Mouse (Mus musculus) liver, embryonic 11.5 days (tissue): ENCODE data around the gene Auts2. TPM values are rescaled to one million over a fixed set of nuclear protein-coding genes. Genes with fewer than 3 reads are reported as not detected.

Experiments
- ATAC-seq: fragments of 200-750 bp; cut with Nextera tagmentation; replicated peaks from 2 replicates; pipeline ENCODE4 v1.8.0; 2017; ENCODE audit warnings: moderate number of reproducible peaks, mild to moderate bottlenecking, moderate TSS enrichment, moderate library complexity; ENCODE audit not compliant: low FRiP score
- DNase-seq: peaks from one replicate; pipeline ENCODE4 v3.0.0-alpha.2; 2017; ENCODE audit warnings: low spot score
- H3K27ac ChIP-seq: fragments of 300-500 bp; sonication (generic); 2 replicates; pipeline ENCODE4 v1.5.1; 2014; ENCODE audit warnings: mild to moderate bottlenecking, low read depth, low read length, control low read depth
- H3K27me3 ChIP-seq: fragments of 300-500 bp; sonication (generic); replicated peaks from 2 replicates; pipeline ENCODE4 v1.6.1; 2014; ENCODE audit warnings: low read length, mixed read lengths; ENCODE audit not compliant: control insufficient read depth, insufficient read depth
- H3K36me3 ChIP-seq: fragments of 300-500 bp; sonication (generic); 2 replicates; pipeline ENCODE4 v1.6.1; 2014; ENCODE audit warnings: mild to moderate bottlenecking, low read length, moderate library complexity, mixed read lengths; ENCODE audit not compliant: control insufficient read depth, insufficient read depth
- H3K4me1 ChIP-seq: fragments of 300-500 bp; sonication (generic); replicated peaks from 2 replicates; pipeline ENCODE4 v1.6.1; 2014; ENCODE audit warnings: low read length, mixed read lengths; ENCODE audit not compliant: control insufficient read depth, insufficient read depth
- H3K4me2 ChIP-seq: fragments of 300-500 bp; sonication (generic); 2 replicates; pipeline ENCODE4 v1.6.1; 2014; ENCODE audit warnings: mild to moderate bottlenecking, control low read depth, moderate library complexity
- H3K4me3 ChIP-seq: fragments of 300-500 bp; sonication (generic); 2 replicates; pipeline ENCODE4 v1.5.1; 2014; ENCODE audit warnings: low read depth, low read length, control low read depth
- H3K9ac ChIP-seq: fragments of 300-500 bp; sonication (generic); 2 replicates; pipeline ENCODE4 v1.6.1; 2014; ENCODE audit warnings: low read depth, low read length, control low read depth
- H3K9me3 ChIP-seq: fragments of 300-500 bp; sonication (generic); 2 replicates; pipeline ENCODE4 v1.6.1; 2016; ENCODE audit warnings: low read length, inconsistent platforms, mixed read lengths; ENCODE audit not compliant: control insufficient read depth
- WGBS: fragments of 180-500 bp; shearing (Covaris S2); extraction: QIAGEN DNeasy Blood & Tissue Kit; methylation state at CpG from one replicate; pipeline ENCODE4 v1.1.7; 2014; 5-methylcytosine and 5-hydroxymethylcytosine counted together
- polyA plus RNA-seq: library from polyadenylated mRNA; unstranded; fragments of >200 nt; fragmentation: Nextera tagmentation; extraction: Ambion mirVana; gene quantifications from 2 replicates; pipeline ENCODE4 v1.2.1, GENCODE M21; 2014

The Auts2 gene
- polyA plus RNA-seq, 1 experiment from 2014 or later = 13.8 TPM

DNA sequence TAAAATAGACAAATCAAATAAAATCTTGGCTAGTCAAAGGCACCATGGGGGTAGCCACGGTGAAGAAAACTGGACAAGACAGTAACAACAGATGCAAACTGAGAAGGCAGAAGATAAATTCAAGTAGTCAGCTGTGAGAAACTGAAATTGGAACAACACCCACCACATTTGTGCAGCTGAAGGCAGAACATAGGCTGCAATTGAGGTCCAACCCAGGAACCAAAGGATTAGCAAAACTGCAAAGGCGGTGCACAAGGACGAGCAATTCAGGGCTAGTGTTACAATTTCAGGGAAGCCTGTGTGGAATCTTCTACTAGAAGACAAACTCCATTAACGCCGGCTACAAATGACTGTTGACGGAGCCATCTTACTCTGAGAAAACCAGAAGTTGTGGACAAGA, 550.9 kb downstream of the Auts2 start:
- H3K9ac ChIP-seq = no peak overlapping the region
- no peaks in the 10 kb centered on the region for H3K9me3 ChIP-seq
- H3K27me3 ChIP-seq = no peaks in the 10 kb centered on the region
- H3K4me1 ChIP-seq = no peaks in the 10 kb centered on the region
- no peak overlapping the region for H3K4me3 ChIP-seq
- ATAC-seq (no peak), DNase-seq (no peak)
- no peaks in the 10 kb centered on the region for H3K36me3 ChIP-seq
- H3K4me2 ChIP-seq = no peak overlapping the region
- WGBS = 88% methylated on average over 6 of the region's 6 CpGs
- H3K27ac ChIP-seq = no peak overlapping the region

DNA sequence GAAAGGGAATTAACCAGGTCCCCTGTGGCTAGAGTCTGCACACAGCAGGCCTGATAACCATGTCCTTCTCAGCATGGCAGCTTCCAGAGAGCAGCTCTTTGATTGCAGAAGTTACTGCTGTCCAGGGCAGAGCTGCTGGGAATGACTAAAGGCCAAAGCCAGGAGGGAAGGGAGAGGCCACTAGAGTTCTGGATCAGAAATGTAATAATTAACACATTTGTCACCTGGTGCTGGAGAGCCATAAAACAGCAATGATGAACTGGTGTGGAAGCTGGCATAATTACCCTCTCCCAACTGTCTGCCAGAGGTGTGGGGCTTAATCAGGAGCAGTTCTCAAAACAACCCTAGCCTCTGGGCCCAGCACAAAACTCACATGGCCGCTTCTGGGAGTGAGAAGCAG, 552.6 kb downstream of the Auts2 start:
- Histone ChIP-seq H3K9ac (no peak overlapping the region), H3K9me3 (no peaks in the 10 kb centered on the region), H3K36me3 (no peaks in the 10 kb centered on the region), H3K4me3 (no peak overlapping the region), H3K27ac (no peak overlapping the region), H3K27me3 (no peaks in the 10 kb centered on the region), H3K4me2 (no peak overlapping the region), H3K4me1 (no peaks in the 10 kb centered on the region)
- WGBS = 59% methylated on average over 1 of the region's 1 CpGs
- DNase-seq (no peak), ATAC-seq (no peak)

DNA sequence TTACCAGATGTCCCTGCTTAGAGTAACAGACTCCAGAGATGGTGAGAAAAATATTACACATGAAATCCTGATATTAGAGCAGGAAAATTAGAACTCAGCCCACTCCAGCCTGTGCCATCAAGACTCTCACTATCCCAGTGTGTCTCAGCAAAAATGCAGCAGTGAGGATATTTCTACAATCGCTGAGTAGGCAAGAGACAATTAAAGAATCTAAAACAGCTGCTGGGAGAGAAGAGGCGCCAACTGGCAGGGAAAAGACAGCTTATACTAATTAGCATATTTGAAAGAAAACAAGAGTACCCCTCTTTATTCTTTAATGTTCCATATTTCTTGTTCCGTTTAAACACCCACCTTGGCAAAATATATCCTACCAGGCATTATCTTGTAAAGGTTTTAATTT, 561.7 kb downstream of the Auts2 start:
- WGBS = 80% methylated on average over 3 of the region's 3 CpGs
- H3K9me3 ChIP-seq = no peaks in the 10 kb centered on the region

DNA sequence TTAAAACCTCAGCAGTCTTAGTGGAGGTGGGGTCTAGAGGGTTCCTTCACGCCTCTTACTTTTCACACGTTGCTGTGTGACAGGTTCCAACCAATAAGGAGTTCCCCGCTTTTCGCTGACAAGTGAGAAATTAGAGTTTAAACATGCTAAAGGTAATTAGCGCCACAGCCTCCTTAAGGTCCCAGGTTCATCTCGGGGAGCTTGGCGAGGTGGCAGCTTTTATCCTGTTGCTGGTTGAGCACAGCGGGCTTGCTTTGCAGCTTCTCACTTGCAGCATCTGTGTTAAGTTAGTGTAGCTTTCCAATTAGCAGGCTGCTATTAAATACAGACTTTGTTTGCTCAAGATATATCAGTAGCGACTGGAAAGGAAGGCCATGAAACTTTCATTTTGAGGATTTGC, 564.2 kb downstream of the Auts2 start:
- WGBS = 50% methylated on average over 9 of the region's 9 CpGs
- no peak for ATAC-seq

More for the DNA sequence above, 561.7 kb downstream of the Auts2 start:
- H3K27ac ChIP-seq = no peak overlapping the region
- ATAC-seq (no peak), DNase-seq (no peak)
- no peaks in the 10 kb centered on the region for H3K36me3 ChIP-seq
- H3K4me1 ChIP-seq = no peaks in the 10 kb centered on the region
- H3K9ac ChIP-seq = no peak overlapping the region
- no peaks in the 10 kb centered on the region for H3K27me3 ChIP-seq
- H3K4me3 ChIP-seq = no peak overlapping the region
- no peak overlapping the region for H3K4me2 ChIP-seq

DNA sequence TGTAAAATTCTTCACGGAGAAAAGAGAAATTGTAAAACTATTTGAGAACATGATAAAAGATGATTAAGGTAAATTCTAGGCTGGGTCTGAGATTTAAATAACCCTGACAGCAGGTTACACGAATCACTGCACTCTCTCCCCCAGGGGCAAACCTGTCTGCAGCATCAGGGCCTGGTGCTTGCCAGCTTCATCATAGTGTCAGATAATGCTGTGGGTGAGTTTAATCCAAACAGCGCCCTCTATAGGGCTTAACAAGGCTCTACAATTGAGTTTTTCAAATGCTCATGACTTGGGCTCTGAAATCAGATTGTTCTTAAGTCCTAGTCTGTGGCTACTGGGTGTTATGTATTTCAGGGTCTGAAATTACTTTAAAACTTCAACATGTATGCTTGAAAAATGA, 565.6 kb downstream of the Auts2 start:
- H3K9ac ChIP-seq = no peak overlapping the region
- 57% methylated on average over 3 of the region's 3 CpGs for WGBS
- no peak overlapping the region for H3K4me3 ChIP-seq
- DNase-seq = no peak
- no peaks in the 10 kb centered on the region for H3K27me3 ChIP-seq
- H3K9me3 ChIP-seq = no peaks in the 10 kb centered on the region
- no peak overlapping the region for H3K27ac ChIP-seq
- H3K4me1 ChIP-seq = no peaks in the 10 kb centered on the region
- H3K36me3 ChIP-seq = no peaks in the 10 kb centered on the region
- ATAC-seq = no peak
- H3K4me2 ChIP-seq = no peak overlapping the region

More for the DNA sequence above, 564.2 kb downstream of the Auts2 start:
- Histone ChIP-seq H3K27me3 (no peaks in the 10 kb centered on the region), H3K4me1 (no peaks in the 10 kb centered on the region), H3K4me3 (no peak overlapping the region), H3K4me2 (no peak overlapping the region), H3K27ac (no peak overlapping the region), H3K9me3 (no peaks in the 10 kb centered on the region), H3K9ac (no peak overlapping the region), H3K36me3 (no peaks in the 10 kb centered on the region)
- no peak for DNase-seq

DNA sequence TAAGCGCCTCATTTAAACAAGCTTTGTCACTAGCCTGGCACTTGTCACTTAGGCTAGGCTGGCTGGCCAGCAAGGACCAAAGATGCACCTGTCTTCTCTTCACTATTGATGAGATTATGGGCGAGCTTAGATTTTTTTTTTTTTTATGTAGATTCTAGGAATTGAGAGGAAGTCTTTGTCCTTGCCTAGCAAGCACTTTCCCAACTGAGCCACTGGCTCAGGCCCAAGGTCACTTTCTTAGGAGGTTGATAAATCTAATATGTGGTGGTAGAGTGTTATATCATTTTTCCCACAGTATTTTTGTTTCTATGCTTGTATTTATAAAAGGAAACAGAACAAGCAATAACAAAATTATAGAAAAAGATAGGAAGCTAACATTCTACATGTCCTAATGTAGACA, 571.2 kb downstream of the Auts2 start:
- DNase-seq (no peak), ATAC-seq (no peak)
- Histone ChIP-seq H3K27me3 (no peaks in the 10 kb centered on the region), H3K9ac (no peak overlapping the region), H3K4me3 (no peak overlapping the region), H3K4me2 (no peak overlapping the region), H3K4me1 (no peaks in the 10 kb centered on the region), H3K36me3 (no peaks in the 10 kb centered on the region), H3K9me3 (no peaks in the 10 kb centered on the region), H3K27ac (no peak overlapping the region)
- WGBS = 85% methylated on average over 2 of the region's 2 CpGs

DNA sequence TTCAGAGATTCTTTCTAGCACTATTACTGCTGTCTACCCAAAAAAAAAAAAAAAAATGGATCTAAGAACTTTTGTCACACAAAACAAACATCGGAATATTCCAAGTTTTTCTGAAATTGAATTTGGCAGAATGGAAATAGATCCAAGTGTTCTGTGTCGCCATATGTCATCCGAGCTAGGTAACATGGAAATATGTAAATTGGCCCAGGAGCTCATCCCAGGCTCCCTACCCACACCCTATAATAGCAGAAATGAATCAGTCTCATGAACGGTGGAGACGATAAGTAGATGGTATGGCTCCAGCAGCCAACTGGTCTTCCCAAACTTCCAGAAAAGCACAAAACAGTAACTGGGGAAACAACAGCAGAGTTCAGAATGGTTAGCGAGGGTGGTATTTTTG, 577.6 kb downstream of the Auts2 start:
- H3K4me3 ChIP-seq = no peak overlapping the region
- no peak overlapping the region for H3K27ac ChIP-seq
- H3K36me3 ChIP-seq = no peaks in the 10 kb centered on the region
- H3K27me3 ChIP-seq = no peaks in the 10 kb centered on the region
- 93% methylated on average over 6 of the region's 6 CpGs for WGBS
- no peaks in the 10 kb centered on the region for H3K9me3 ChIP-seq
- H3K4me1 ChIP-seq = peaks cover 3% of the 10 kb centered on the region
- no peak overlapping the region for H3K4me2 ChIP-seq
- ATAC-seq (no peak), DNase-seq (no peak)
- no peak overlapping the region for H3K9ac ChIP-seq

DNA sequence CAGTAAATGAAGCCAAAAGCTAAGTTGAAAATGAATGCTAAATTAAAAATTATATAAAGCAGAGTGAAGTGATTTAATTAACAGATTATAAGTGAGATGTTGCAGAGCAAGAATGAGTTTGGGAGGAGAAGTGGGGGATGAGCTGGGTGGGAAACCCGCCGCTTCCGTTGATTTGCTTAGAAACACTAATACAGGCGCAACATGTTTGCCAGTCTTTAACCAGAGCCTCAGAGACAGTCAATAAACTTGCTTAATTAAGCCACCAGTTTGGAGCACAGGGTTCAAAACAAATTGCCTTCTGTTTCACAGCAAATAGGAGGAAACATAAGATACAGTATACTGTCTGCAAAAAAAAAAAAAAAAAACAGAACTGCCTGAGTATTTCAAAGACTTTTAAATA, 579.6 kb downstream of the Auts2 start:
- 90% methylated on average over 4 of the region's 4 CpGs for WGBS
- H3K4me3 ChIP-seq = no peak overlapping the region

DNA sequence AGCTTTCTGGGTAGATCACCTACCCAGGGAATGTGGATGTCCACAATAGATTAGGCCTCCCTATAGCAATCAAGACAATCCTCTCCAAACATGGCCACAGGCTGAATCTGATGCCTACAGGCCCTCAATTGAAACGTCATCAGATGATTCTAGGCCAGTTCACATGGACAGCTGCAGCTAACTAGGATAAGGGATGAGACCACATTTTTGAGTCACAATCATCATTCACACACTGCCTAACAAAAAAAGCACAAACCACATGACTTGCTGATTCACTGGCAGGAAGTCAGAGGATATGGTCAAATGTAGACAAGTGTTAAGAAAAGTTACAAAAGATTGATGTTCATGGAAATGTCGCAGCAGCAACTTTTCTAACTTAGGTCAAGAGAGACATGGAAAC, 581.3 kb downstream of the Auts2 start:
- WGBS = 32% methylated on average over 2 of the region's 2 CpGs
- H3K27ac ChIP-seq = no peak overlapping the region
- no peaks in the 10 kb centered on the region for H3K27me3 ChIP-seq
- H3K9ac ChIP-seq = no peak overlapping the region
- H3K9me3 ChIP-seq = no peaks in the 10 kb centered on the region
- H3K4me3 ChIP-seq = no peak overlapping the region
- DNase-seq (no peak), ATAC-seq (peak; percentile 58)
- H3K36me3 ChIP-seq = no peaks in the 10 kb centered on the region
- no peak overlapping the region for H3K4me2 ChIP-seq
- H3K4me1 ChIP-seq = peaks cover 3% of the 10 kb centered on the region

More for the DNA sequence above, 579.6 kb downstream of the Auts2 start:
- Histone ChIP-seq H3K4me1 (peaks cover 3% of the 10 kb centered on the region), H3K36me3 (no peaks in the 10 kb centered on the region), H3K27me3 (no peaks in the 10 kb centered on the region), H3K9ac (no peak overlapping the region), H3K9me3 (no peaks in the 10 kb centered on the region), H3K4me2 (no peak overlapping the region), H3K27ac (no peak overlapping the region)
- ATAC-seq = no peak
- DNase-seq = no peak
